In genomic region chr5:111443636-111444035, GRCm38 (mm10) we compare ENCODE assay signal across 28 mouse cellular contexts. TPM values are rescaled to one million over a fixed set of nuclear protein-coding genes. Genes with fewer than 3 reads are reported as not detected.
"Had no signal": no experiment of that assay in that cellular context is flagged by ENCODE, and none has a peak within 500 bp of the region (broad histone marks: within the 10 kb centered on the region; RNA-seq: fewer than 3 reads in every experiment).

No protein-coding gene starts in this region.

- H3K4me3 ChIP-seq: gastrocnemius, adult 2 months; heart, embryonic 10.5 days; heart, embryonic 12.5 days; hindbrain, embryonic 10.5 days; hindbrain, embryonic 13.5 days; hindbrain, embryonic 15.5 days; intestine, embryonic 15.5 days; kidney, embryonic 15.5 days; layer of hippocampus, adult 2 months; left cerebral cortex, adult 2 months; limb, embryonic 13.5 days; limb, embryonic 15.5 days; liver, embryonic 13.5 days; liver, embryonic 15.5 days had no signal

- ATAC-seq: inflammation-experienced regulatory T-cells, adult 6 months; intestine, embryonic 15.5 days; intestine, postnatal 0 days had no signal

- H3K4me2 ChIP-seq: heart, embryonic 12.5 days; hindbrain, embryonic 13.5 days; hindbrain, embryonic 15.5 days; intestine, embryonic 15.5 days; kidney, embryonic 15.5 days; limb, embryonic 13.5 days; limb, embryonic 15.5 days; liver, embryonic 11.5 days; liver, embryonic 13.5 days; liver, embryonic 15.5 days had no signal

- H3K9me3 ChIP-seq: heart, embryonic 10.5 days; heart, embryonic 12.5 days; hindbrain, embryonic 10.5 days; hindbrain, embryonic 13.5 days; hindbrain, embryonic 15.5 days; intestine, embryonic 15.5 days; kidney, embryonic 15.5 days; limb, embryonic 13.5 days; limb, embryonic 15.5 days; liver, embryonic 13.5 days; liver, embryonic 15.5 days had no signal

- DNase-seq: gastrocnemius, adult 2 months; gastrocnemius, postnatal 10 days; gastrocnemius, postnatal 25 days; heart, adult 18-20 months; heart, postnatal 10 days; heart, postnatal 4 days; kidney, adult 18-20 months; kidney, postnatal 14 days; kidney, postnatal 4 days; left cerebral cortex, postnatal 4 days; liver, embryonic 13.5 days; lung, adult 18-20 months had no signal

- H3K27ac ChIP-seq: gastrocnemius, adult 2 months; heart, embryonic 10.5 days; hindbrain, embryonic 10.5 days; hindbrain, embryonic 15.5 days; intestine, embryonic 15.5 days; kidney, embryonic 15.5 days; kidney, postnatal 0 days; layer of hippocampus, adult 2 months; left cerebral cortex, adult 2 months; limb, embryonic 13.5 days; limb, embryonic 15.5 days; liver, embryonic 13.5 days; liver, embryonic 15.5 days had no signal

- H3K9ac ChIP-seq: heart, embryonic 12.5 days; hindbrain, embryonic 13.5 days; hindbrain, embryonic 15.5 days; intestine, embryonic 15.5 days; kidney, embryonic 15.5 days; limb, embryonic 13.5 days; limb, embryonic 15.5 days; liver, embryonic 13.5 days; liver, embryonic 15.5 days had no signal

- H3K27me3 ChIP-seq: hindbrain, embryonic 13.5 days; hindbrain, embryonic 15.5 days; intestine, embryonic 15.5 days; kidney, embryonic 15.5 days; limb, embryonic 13.5 days; limb, embryonic 15.5 days; liver, embryonic 13.5 days; liver, embryonic 15.5 days had no signal

- H3K36me3 ChIP-seq: hindbrain, embryonic 15.5 days; intestine, embryonic 15.5 days; kidney, embryonic 15.5 days; liver, embryonic 13.5 days; liver, embryonic 15.5 days had no signal

RNA-seq across cellular contexts. Expression of gene Mn1, which starts 26.5 kb away (rescaled TPM):
- polyA plus RNA-seq: inflammation-experienced regulatory T-cells, adult 6 months had no signal
